Mouse (Mus musculus) urinary bladder, adult 18-20 months (tissue): Measurements from ENCODE around the gene Smyd3.

Source experiments
- DNase-seq, 2 experiments: peaks; one replicate each; pipeline ENCODE4 v3.0.0; 2022; ENCODE audit warnings: low spot score in 2 of 2, mixed read lengths in 2 of 2

Gene Smyd3

GRCm38 (mm10) chr1:178960015-178960559 is 557.8 kb downstream of the Smyd3 start:
- peak; percentile 15 to 26 for DNase-seq

DNA sequence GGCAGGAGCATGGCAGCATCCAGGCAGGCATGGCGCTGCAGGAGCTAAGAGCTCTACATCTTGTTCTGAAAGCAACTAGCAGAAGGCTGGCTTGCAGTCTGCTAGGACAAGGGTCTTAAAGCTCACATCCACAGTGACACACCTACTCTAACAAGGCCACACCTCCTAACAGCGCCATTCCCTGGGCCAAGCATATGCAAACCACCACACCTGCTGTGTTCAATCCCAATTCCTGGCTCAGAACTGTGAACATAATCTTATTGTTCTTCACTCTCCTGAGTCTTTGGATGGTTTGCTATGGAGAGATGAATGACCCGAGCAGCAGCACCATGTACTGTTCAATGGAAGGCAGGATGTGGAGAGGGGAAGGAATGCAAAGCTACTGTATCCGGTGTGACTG is 559.2 kb downstream of the Smyd3 start:
- no peak for DNase-seq

DNA sequence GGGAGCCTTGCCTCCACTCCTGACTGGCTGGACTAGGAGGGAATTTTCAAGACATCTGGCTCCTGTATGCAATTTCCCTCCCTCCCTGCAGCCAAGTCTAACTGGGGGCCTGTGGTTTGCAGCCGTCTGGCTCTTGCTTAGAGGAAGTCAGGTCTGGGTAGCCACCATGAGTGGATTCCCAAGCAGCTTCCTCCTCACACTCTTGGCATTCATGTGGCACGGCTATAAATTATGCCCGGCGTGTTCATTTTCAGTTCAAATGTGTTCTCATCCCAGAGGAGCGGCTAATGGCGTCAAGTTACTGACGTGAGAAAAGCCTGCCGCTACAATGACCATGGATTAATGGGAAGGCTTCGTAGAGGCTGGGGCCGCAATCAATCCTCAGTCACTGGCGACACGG is 564.9 kb downstream of the Smyd3 start:
- no peak for DNase-seq

- no peak for DNase-seq
Measured at GRCm38 (mm10) chr1:178942251-178942963, 575.4 kb downstream of the Smyd3 start.

DNA sequence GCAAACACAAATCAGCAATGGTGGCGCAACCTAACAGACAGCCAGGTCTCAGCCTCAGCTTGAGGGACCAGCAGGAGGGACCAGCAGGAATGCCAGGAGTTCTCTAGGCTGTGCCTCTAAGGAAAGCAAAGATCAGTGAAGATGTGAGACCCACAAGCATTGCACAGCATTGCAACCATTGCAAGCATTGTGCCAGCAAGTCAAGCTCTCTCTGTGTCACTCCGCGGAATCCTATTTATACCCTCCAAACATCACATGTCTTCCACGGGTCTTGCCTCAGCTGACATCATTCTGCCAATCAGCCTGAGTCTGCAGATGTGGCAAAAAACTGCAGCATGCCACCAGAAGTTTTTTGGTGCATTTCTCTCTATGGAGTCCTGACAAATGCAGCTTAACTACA is 577.5 kb downstream of the Smyd3 start:
- DNase-seq, result no peak

DNA sequence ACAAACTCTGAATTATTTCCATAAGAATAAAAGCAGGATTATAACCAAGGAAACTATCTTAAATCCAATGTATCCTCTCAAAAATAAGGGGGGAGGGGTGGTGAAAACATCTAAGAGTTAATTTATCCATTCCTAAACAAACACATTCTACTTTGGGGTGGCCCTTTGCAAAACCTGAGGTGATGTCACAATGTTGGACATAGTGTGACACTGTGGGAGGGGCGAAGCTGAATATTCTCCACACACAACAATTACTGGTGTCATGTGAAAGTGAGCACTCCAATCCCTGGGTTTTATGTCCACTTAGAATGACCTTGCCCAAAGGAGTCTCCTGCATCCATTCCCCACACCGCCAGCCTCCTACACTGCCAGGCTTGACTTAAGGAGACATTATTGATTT is 580.9 kb downstream of the Smyd3 start:
- no peak for DNase-seq

GRCm38 (mm10) chr1:178936457-178936856 is 581.4 kb downstream of the Smyd3 start:
- no peak for DNase-seq

DNA sequence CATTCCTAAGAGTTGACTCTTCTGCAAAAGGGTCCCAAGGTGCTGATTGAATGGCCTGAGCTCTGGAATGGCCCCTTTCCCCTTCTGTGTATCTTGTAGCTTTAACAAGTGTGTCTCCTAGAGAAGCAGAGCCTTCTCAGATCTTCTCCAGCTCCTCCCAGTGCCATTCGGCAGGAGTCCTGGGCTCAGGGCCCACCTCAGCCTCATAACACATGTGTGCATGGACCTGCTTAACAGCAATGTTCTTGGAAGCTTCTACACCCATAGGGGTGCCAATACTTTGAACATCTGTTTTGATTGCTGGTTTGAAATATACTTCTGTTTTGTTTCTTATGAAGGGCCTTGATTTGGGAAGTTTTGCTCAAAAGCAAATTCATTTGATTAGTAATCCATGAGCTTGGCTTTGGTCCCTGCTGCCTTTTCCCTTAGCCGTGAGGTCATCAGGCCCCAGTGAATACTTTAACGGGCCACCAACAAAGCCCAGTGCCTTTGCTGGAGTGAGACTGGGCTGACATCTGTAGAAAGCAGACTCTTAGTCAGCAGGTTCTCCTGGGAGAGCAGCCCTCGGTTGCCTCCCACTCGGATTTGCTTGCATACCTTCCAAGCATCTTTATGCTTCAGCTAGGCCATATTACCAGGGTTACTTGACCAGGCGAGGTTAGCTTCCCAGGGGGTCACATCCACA is 583.7 kb downstream of the Smyd3 start:
- no peak for DNase-seq

DNA sequence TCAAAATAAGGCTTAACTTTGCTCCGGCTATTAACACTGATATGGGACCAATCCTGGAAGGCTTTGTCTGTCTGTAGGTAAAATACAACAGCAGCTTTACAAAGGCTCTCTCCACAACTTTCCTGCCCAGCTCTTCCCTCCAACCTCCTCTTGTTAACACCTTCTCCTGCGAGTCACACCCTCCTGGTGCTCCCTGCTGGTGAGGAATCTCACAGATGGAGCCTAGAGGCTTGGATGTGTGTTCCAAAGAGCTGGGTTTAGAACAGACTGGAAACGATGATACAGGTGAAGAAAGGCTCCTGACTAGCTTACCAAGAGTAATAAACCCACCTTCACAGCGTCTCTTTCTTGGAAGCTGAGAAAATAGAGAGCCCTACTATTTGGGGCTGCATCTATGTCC is 588.3 kb downstream of the Smyd3 start:
- DNase-seq, result no peak

DNA sequence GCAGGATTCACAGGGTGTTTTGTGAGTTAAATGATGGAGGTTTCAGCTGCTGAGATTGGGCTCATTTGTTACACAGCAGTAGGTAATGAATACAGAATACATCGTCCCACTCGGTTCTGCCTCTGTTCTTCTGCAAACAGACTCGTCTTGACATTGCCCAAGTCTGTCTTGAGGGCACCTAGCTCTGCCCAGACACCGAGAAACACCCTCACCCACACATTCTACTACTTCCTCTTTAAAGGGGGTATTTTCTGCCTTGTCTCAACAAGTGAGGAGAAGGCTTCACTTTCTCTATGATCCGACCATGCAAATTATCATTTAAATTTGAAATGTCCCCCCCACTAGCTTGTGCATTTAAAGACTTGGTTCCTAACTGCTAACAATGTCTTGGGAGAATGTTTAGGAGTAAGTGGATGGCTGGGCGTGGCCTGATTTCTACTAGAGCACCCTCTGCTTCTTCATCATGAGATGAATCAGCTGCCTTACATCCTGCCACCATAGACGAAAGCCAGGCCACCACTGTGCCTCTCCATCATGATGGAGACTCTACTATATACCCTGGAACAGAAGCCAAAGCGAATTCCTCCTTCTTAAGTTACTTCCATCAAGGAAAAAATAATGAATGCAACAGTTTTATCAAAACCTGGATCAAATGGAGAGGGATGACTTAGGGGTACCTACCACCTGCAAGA is 593.2 kb downstream of the Smyd3 start:
- DNase-seq, result no peak

DNA sequence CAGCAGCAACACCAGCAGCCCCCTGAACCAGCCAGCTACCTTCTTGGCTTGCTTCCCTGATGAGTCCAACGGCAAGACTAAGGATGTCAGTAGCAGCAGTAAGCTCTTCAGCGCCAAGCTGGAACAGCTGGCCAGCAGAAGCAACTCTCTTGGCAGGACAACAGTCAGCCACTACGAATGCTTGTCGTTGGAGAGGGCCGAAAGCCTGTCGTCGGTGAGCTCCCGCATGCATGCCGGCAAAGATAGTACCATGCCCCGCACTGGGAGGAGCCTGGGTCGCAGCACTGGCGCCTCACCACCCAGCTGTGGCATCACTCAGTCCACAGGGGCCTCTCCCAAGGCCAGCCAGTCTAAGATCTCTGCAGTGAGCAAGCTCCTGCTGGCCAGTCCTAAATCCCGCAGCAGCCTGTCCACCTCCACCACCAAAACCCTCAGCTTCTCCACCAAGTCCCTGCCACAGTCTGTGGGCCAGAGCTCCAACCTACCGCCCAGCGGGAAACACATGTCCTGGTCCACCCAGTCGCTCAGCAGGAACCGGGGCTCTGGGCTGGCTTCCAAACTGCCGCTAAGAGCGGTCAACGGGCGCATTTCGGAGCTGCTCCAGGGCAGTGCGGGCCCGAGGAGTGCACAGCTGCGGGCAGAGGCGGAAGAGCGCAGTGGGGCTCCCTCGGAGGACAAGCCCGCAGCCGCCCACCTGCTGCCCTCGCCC is 600.5 kb downstream of the Smyd3 start:
- DNase-seq, result no peak

DNA sequence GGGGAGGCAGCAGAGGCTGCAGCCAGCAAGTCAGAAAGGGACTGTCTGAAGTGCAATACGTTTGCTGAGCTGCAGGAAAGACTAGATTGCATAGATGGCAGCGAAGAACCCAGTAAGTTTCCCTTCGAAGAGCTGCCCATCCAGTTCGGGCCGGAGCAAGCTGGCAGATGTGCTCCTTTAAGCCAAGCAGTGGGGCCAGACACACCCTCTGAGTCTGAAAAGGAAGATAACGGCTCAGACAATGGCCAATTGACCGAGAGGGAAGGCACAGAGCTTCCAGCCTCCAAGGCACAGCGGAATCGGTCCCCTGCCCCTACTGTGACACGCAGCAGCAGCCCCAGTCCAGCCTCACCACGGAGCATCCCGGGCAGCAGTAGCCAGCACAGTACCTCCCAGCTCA is 602.8 kb downstream of the Smyd3 start:
- DNase-seq, result no peak

DNA sequence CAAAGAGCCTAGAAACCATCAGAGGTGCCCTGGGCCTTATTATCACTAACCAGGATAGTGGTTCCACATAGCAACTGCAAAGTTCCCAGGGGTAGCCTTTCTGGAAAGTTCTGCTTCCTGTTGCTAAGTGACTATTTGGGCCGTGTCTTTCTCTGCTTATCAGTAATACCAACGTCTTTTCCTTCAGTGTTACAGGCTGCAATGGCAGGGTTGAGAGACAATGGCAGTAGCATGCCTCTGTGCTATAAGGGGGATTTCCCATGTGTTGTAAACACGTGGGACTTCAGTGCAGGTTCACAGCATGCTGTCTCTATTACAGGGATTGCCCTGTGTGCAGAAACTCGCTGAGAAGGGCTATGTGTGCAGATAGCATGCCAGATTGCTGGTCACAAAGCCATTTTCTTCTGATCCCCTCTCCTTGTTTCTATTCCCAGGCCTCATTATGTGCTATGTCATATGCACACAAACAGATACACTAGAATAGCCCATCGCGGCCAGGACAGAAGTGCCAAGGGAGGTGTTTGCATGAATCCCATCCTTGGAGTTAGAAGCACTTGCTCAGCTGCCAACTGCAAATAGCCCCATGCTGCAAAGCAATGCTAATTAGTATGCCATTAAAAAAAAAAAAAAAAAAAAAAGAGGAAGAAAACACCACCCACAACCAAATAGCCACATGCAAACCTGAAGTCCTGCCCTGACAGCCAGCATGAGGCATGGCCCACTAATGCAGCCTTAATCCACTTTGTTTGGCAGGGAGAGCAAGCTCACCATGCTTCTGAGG is 604.7 kb downstream of the Smyd3 start:
- DNase-seq, result no peak

DNA sequence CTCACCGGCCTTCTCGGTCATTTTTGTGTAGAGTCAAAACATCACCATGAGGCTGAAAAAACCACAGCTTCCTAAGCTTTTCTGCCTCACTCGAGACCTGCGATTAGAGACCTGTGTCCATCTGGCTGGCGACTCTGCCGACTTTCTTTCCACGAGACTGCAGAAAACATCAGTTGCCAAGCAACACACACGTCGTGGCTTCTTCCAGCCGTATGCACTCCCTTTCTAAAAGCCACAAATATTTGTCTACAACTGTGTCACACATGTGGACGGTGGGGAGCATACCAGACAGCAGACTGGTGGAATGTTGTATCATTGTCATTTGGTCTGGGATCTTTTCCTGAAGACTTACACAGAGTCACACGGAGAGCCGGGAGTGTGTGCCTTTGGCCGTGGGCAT is 606.9 kb downstream of the Smyd3 start:
- DNase-seq, result no peak
